Mouse (Mus musculus) gastrocnemius, postnatal 4 days (tissue): ENCODE measurements around the gene Arhgef33. TPM values are rescaled to one million over a fixed set of nuclear protein-coding genes. Genes with fewer than 3 reads are reported as not detected.

Experiments used
- DNase-seq, 2 experiments: peaks; one replicate each; pipeline ENCODE4 v3.0.0; 2021 to 2022; ENCODE audit warnings: low spot score in 2 of 2, mixed read lengths in 2 of 2
- total RNA-seq, 2 experiments: library from RNA; stranded (reverse); gene quantifications; 2 replicates each; pipeline ENCODE4 v1.2.3; 2021

The Arhgef33 gene
- total RNA-seq, 2 experiments from 2014 or later = 1.4 to 2.3 TPM

DNA sequence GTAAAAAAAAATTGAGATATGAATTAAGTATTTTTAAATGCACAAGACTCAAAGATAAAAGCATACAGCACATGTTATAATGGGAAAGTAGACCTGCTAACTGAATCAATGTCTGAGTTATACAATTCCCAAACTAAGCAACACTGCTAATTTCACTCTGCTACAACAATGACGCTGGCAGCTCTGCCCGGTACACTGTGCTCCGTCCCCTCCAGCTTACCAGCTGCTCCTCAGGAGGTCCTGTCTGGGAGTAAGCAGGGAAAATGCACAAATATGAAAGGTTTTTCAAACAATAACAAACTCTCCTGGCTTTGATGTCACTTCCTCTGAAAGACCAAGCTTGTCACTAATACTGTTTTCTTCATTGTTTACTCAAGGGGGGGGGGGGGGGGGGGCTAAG, 127.2 kb downstream of the Arhgef33 start:
- DNase-seq = no peak

DNA sequence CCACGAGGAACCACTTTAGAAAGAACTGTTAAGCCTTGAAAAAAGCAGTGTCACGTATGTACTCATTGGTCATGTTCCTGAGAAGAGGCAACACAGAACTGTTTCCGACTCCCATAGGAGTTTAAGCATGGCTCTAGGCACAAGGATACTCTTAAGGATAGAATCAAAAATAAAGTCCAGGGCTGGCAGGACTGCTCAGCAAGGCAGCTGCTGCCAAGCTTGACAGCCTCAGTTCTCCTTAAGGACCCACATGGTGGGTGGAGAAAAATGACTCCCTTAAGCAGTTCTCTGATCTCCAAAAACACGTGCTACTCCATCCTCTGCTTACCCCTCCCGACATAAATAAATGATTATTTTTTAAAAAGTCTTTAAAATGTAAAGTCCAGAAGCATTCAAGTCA, 128.5 kb downstream of the Arhgef33 start:
- DNase-seq = no peak

GRCm38 (mm10) chr17:80445433-80445832, 138.2 kb downstream of the Arhgef33 start:
- DNase-seq = no peak

- DNase-seq = no peak
These were observed 139.3 kb downstream of the Arhgef33 start for GRCm38 (mm10) chr17:80446470-80446869.

Other genes starting within 250 kb of the Arhgef33 start
- 10 to 100 TPM; 34.4 to 38.8 TPM for gene Hnrnpll, start 245.1 kb upstream of the Arhgef33 start, total RNA-seq
- gene Galm, start 179.9 kb upstream of the Arhgef33 start, total RNA-seq = 1 to 10 TPM; 4.2 to 5.3 TPM
- gene Srsf7, start 100.1 kb upstream of the Arhgef33 start, total RNA-seq = 10 to 100 TPM; 79.7 to 87.1 TPM
- under 1 TPM in 1 of 2 experiments, not detected in 1; 0.10 TPM for gene Ttc39d, start 99.9 kb upstream of the Arhgef33 start, total RNA-seq
- 1 to 10 TPM; 6.4 to 6.7 TPM for gene Gemin6, start 83.0 kb upstream of the Arhgef33 start, total RNA-seq
- 1 to 10 TPM; 4.6 to 4.9 TPM for gene Morn2, start 17.2 kb upstream of the Arhgef33 start, total RNA-seq
- gene Dhx57, start 16.9 kb upstream of the Arhgef33 start, total RNA-seq = 10 to 100 TPM; 15.6 to 16.2 TPM
- gene Gm10190, start 66.1 kb downstream of the Arhgef33 start, total RNA-seq = 1 to 10 TPM in 1 of 2 experiments, not detected in 1; 1.1 TPM
- gene Sos1, start 173.0 kb downstream of the Arhgef33 start, total RNA-seq = 10 to 100 TPM; 16.7 to 18.4 TPM